Mouse (Mus musculus) thymus, adult 18-20 months (tissue): ENCODE data around the gene Nova2.

Experiments used
- DNase-seq, 2 experiments: peaks; one replicate each; pipeline ENCODE4 v3.0.0; 2022; ENCODE audit warnings: mixed read lengths in 2 of 2

Gene Nova2

GRCm38 (mm10) chr7:19014452-19014851 lies 88.8 kb downstream of the Nova2 start:
- no peak for DNase-seq
